Mouse (Mus musculus) spleen, adult 12 weeks (tissue): ENCODE measurements at regions not wholly inside any gene's neighbourhood (a gene's known extent, or its start where the extent isn't known, plus 50 kb on each side); places are given as distances from the start of the nearest gene placed in this dataset.

Experiments
- DNase-seq: peaks from one replicate; pipeline ENCODE4 v3.0.0; 2022; ENCODE audit warnings: low spot score

DNA sequence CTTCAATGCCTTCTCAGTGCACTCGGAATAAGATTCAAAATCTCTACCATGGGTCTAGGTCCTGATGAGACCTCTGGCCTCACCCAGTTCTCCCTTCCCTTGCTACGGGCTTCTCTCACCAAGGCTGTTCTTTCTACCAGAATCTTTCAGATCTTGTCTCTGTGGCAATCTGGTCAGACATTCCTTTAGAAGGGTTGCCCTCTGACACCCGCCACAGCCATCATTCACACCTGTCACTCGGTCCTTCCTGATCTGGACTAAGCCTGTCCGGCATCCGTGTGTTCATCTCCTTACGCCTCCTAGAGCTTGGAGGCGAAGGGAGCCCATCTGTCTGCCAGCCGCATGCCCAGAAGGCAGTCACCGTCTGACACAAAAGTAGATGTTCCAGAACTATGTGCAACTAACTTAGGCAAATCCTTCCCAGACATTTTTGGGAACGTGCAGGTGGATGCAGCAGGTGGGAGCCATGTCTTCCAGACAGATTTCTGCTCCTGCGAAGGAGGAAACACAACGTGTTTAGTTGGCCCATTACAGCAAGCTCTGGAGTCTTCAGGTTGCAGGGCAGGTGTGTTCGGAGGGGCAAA is 77.7 kb downstream of the Fam76b start:
- DNase-seq = no peak

DNA sequence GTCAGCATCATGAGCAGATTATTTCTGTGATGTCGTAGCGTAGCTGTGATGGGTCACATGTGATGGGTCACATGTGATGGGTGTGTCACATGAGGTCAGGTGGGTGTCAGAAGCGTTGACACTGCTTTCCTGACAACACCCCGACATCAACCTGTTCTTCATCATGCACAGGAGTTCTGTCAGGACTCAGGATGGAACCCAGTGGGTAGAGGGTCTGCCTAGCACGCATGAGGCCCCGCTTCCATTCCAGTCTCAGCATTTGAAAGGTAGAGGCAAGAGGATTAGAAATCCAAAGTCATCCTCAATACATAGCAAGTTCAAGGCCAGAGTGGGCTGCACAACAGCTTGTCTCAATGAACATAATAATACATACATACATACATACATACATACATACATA is 79.2 kb downstream of the Fam76b start:
- no peak for DNase-seq

DNA sequence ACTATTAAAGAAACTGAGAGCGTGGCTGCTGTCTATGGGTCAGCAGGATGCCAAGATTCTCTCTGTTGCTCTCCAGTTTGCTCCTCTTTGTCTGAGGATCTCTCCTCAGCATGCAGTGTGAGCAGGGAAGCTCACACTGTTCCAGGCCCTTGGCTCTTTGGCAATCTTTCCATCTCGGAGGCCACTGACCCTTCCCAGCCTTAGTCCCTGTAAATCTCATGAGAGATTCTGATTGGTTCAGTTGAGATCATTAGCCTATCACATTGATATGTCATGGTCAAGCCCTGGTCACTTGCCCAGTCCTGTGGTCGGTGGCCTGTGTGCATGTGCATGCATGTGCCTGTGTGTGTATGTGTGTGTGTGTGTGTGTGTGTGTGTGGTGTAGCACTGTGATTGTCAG is 82.1 kb downstream of the Fam76b start:
- no peak for DNase-seq

DNA sequence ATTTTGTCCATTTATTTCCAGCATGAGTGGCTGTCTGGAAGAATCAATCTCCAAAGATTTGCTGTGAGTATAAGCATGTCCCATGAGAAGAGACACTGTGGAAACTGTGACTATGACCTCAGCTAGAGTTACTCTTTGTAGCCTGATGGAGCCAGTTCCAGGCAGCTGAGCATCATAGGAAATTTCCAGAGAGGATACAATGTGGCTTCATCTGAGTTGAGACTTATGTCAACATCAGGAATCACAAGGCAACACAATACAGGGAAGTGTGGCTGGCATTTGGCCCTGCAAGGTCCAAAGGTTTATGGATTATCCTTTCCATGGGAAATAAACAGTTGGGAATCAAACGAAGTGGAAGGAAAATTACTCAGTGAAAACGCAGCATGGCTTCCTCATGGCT is 82.6 kb downstream of the Fam76b start:
- no peak for DNase-seq

DNA sequence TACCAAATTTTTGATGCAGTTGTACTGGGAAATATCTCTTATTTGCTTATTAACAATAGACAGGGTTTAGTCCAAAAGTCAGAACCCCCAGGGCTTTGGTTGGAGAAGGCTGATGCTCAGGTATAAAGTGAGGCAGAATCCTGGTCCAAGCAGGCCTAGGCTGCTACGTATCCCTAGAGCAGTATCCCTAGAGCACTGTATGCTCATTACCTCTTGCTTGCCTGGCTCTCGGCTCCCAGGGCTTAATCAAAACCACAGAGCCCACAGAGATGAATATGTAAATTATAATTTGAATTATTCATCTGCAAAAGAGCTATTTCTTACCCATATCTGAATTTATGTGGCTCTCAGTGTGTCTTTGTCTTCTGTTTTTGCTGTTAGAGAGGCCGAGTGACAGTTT is 85.9 kb downstream of the Fam76b start:
- DNase-seq = no peak

DNA sequence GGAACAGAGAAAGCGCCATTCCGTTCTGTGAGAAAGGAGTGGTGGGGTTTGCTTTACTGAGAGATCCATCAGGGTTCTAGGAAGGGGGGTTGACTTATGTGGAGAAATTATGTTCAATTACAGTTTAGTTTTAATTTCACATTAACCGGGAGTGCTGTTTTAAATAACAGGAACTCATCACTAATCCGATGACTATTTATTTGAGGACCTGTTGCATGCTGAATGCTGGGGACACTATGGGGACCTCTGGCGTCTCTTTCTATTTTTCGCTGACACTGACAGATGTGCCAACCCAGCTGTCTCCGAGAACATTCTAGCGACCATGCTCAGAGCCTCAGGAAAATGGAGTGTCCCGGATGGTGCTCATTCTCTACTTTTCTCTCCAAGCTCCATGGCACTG is 86.6 kb downstream of the Fam76b start:
- DNase-seq = no peak

DNA sequence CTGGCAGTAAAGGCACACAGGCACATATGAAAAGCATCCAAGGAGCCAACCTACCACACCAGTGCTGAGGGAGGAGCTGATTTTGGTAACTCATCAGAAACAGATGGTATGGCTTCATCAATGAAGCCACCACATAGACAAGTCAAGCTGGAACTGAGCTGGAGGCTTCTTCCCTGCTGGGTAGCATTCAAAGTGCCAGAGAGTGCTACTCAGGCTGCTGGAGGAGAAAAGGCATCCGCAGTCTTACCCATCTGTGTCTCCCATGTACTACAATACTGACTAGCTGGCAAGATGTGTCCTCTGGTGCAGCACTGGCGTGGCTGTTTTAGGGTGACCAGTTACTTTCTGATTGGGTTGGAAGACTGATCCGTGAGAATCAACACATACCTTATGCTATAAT is 87.3 kb downstream of the Fam76b start:
- no peak for DNase-seq

DNA sequence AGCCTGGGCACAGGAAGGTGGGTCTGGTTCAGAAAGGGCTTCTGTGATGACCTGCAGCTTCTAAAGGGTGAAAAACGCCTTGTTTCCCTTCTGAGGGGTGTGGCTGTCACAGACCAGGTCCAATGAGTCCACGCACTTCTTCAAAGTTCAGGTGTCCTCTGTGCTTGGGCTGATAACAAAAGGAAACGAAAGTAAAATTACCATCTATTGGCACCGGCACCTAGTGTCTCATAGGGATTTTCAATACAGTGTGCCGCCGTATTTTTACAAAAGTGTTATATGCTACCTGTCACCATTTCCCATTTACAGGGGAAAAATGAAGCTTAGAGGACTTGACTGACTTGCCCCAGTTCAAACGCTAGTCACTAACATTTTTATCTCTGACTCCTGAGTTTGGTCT is 89.3 kb downstream of the Fam76b start:
- no peak for DNase-seq

DNA sequence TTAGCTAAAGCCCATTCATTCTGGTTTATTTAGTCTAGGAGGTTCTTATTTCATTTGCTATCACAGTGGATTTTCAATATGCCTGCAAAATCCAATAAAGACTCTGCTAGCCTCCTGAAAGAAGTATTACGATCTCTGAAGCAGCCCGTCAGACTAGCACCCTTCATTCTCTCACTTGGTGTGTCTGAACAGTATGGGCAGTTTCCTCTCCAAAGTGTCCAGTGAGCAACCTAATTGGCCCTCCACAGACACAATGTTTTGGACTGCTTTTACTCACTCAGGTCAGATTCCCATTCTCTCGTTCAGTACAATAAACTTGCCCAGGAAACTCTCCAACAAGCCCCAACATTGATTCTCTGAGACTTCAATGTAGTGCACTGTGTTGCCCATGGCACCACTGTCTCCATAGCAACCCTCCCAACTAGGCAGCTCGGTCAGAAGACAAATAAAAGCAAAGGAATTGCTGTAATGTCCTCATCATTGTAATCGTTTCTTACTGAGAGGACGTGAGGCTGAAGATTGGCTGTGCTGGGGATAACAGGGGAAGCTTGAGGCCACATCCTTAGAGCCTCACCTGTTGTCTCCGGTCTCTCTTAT is 91.2 kb downstream of the Fam76b start:
- no peak for DNase-seq

DNA sequence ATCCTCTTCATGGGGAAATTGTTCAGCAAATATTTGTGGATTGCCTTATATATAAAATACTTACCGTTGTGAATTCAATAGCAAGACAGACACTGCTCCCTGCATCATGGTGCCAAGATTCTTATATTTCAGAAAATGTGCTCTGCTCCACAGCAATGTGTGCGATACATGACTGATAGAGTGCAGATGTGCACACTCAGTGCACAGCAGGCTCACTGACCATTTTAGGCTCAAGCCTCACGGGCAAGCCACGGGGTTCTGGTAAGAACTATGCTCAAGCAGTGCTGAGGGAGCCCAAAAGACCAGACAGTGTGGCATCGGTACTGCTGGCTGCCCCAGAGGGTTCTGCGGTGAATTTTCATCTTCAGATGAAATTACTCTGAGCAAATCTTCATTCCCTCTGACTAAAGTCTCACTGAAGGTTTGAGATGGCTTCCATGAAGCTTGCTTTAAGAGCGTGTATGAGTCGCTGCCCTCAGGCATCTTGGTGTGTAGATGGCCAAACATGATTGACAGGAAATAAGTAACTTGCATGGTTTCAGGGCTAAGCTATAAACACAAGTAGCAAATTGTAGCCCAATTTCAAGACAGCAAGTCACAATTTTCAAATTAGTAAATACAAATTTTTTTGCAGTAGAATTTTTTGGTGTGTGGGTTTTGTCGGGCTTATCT is 92.4 kb downstream of the Fam76b start:
- no peak for DNase-seq

DNA sequence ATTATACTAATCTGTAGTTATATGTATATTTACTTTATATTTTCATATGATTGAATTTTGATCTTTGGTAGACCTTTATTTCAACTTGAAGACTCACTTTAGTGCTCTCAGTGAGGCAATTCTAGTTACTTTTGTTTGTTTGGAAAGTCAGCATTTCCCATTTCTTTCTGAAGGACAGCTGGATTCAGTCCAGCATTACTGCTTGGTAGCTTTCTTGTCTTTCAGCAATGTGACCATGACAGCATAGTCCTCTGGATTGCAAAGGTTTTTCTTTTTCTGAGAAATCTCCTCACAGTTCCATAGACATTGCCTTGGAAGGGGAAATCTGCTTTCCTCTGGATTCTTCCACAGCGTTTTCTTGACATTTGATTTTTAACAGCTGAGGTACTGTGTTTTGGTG is 93.1 kb downstream of the Fam76b start:
- DNase-seq = no peak

DNA sequence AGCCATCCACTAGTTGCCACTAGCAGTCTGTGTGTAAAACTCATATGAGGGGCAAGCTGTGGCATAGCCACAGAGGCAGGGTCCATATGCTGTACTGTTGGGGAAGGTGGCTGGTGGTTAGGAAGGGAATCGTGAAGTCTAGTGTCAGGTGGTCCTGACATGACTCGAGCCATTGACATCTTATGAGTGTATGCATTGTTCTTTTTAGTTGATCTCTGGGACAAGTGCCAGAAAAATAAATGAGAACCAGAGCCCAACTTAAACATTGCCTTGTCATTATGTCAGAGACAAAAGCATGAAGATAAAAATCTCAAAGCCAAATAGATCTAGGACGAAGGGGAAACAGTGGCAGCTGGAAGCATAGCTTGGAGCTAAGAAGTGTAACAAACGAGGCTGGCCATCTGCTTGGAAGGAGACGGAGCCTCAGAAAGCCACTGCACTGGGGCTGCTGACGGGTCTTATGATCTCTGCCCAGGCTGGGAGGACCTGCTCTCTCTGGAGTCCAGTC is 104.5 kb downstream of the Fam76b start:
- DNase-seq = no peak

DNA sequence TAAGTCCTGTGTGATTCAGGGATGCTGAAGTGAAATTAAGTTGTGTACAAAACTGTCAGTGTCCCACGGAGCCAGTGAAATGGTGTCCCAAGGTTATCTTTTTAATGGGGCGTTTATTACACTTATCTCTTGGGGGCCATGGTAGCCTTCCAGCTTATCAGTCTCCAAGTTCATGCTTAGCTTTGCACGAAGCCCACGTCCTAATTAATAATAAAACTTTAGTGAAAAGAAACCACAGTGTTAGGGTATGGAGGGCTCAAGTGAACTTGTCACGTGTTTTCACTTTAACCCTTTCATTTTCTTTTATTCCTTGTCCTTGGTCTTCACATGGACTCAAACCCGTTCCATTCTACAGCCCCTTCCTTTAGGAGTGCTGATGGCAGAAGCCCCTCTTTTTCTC is 105.9 kb downstream of the Fam76b start:
- DNase-seq = no peak

DNA sequence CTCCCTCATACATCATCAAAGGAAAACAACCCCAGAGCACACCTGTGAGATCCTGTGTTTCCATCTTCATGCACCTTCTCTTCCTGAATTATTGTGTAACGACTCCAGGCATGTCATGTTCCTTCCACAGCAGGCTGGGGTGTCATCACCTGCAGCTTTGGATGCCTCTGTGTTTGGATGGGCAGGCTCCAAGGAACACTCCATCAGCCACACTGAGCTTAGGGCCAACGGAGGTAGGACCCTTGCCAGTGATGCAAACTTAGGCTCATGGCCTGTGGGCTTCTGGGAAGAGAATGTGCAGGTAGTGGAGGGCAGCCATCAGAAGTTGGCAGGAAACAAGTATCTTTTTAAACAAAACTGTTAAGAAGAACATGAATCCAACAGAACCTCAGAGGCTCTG is 109.8 kb downstream of the Fam76b start:
- DNase-seq = no peak

DNA sequence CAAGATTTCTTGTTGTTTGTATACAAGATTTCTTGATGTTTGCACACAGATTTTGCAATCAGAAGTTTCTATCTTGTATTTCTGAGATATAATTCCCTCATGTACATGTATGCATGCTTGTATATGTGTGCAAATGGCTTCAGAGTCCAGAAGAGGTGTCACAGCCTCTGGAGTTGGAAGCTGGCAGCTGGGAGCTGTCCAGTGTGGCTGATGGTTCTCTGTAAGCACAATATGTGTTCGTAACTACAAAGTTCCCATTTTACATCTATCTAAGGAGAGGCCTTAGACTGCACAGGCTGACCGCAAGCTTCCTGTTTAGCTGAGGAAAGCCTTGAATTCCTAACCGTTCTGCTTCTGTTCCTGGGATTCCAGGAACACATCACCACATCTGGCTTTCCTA is 119.0 kb downstream of the Fam76b start:
- no peak for DNase-seq

DNA sequence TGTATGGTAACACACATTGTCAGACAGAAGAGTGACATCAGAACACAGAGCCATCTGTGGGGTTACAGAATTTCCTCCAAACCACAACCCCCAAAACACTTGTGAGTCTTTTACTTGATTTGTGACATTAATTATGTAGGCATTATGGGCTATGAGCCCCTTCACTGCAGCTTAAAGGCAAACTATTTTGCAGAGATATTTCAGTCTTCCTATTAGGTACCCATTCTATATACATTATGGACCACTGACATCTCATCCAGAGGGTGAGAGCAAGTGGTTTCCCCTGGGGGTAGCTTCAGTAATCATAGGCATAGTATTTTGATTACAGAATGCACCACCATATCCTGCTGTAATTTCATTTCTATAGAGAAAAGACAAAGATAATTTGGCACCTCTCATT is 124.6 kb downstream of the Fam76b start:
- DNase-seq = no peak

DNA sequence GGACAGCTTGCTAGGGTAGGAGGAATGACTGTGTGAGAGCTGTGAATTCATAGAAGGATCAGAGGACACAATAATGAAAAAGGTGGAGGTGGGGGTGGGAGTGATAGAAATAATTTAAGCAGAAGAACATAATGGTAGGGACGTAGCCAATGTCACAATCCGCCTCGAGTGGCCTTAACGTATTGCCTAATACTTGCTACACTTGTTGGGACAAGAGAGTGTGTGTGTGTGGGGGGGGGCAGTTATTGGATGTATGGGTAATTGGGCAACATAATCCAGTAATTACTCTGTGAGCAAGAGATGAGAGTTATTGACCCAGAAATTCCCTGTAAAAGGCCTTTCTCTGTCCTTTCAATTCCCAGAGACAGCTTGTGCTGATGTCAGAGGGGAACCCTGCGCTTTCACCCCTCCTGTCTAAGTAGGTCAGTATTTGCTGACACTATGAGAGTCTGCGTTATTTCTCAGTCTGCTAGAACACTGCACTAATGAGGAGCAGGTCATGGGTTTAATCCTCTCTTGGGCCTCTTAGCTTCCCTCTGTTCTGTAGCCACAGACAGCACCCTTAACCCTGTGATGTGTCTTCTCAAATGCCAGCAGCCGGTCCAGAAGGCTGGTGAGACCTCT is 135.7 kb downstream of the Fam76b start:
- no peak for DNase-seq

DNA sequence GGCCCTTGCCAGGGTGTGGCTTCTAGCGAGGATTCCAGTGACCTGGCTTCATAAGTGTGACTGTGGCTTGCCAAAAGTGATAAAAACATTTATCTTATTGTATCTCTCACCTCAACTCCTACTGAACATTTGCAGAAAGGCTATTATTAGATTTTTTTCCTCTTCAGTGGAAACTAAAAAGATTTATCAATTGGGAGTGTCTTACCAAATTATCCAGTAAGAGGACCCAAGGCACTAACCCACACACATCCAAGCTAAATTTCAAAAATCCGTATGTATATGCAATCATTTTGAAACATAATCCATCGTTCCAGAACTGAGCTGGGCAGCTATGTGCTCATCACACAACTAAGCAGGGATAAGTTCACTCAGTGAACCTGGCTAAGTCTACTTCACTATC is 136.3 kb downstream of the Fam76b start:
- DNase-seq = no peak

DNA sequence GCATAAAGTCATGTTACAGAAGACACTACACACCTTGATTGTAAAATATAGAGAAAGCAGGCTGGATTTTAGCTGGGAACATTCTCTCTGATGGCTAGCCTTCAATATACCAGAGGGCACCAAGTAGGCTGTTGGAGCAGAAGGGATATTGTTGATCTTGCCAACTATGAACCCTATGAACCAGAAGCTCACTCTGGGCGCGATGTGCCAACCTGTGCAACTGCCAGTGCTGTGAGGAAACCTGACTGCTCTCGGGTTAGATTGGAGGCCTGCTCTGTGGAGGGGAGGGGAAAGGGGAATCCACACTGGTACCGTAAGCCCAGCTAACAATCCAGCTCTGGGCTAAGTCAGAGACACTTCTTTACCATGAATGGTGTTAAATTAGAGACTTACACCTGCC is 136.7 kb downstream of the Fam76b start:
- DNase-seq = no peak

DNA sequence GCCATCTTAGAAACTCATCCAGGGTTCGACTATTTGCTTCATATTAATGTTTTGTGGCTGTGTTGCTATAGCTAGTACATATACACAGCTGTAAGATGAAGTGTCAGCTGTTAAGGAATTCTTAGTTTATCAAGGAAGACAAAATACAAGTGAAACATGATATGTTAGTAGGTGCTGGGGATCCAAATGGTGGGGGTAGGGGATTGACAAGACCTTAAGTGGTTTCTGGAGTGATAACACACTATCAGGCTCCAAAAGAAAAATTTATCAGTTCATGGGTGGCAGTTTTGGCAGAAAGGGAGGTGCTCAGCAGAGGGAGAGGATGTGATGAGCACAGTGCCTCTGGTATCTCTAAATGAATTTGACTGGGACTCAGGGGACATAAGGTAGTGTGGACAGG is 138.7 kb downstream of the Fam76b start:
- DNase-seq = no peak

DNA sequence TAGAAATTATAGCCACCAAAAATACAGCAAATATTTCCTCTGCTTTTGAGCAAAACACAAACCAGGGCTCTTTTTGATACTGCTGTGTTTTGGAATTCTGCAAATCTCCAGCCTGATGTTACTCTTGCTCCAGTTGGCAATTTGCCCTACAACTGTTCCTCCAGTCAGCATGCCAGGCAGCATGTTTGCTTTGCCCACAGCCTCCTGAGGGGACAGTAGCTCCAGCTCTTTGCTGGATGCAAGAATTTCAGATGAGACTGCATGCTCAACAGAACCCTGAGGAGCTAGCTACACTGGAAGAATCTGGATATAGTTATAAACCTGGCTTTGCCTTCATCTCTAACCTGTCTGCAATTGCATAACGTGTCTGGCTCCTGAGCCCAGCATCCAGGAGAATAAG is 141.7 kb downstream of the Fam76b start:
- DNase-seq = no peak

DNA sequence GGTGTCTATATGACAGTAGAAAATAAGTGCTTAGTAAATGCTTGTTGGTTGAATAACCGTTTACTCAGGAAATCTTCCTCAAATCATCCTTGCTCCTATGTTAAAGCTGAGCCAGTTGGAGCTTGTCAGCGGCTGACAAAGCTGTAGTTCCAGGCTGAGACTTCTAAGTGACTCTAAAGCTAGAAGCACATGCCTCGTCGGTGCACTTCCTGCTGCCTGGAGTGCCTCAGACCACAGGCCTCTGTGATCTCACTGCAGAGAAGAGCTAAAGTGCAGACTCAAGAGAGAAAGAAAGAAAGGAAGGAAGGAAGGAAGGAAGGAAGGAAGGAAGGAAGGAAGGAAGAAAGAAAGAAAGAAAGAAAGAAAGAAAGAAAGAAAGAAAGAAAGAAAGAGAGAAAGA is 146.1 kb downstream of the Fam76b start:
- no peak for DNase-seq

DNA sequence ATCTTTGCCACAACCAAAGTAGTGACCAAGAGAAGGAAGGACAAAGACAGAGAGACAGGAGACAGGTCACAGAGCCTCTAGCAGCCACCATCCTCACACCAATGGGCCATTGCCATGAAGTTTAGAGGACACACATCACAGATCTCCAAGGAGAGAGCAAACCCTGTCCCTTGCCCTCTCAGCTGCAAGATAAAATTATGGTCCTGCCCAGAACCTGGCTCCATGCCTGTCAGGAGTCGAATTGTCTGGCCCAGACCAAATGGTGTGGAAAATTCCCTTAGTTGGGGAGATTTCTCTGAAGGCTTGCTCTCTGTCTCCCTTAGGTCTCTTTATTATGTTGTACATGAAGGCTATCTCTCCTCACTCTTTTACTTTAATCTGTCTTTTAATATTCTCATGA is 147.4 kb downstream of the Fam76b start:
- DNase-seq = no peak
